Mouse (Mus musculus) frontal cortex, adult (tissue): Measurements from ENCODE around the gene Sned1.
"Not testable (repeated sequence)": the region's sequence is repeated elsewhere in the genome, so short reads cannot be mapped to it uniquely, and the experiment has no call there.

Source experiments
- ATAC-seq: cut with Nextera tagmentation; 2 replicates; pipeline ENCODE4 v1.9.2; 2017; ENCODE audit warnings: mild to moderate bottlenecking, moderate library complexity, mixed read lengths; ENCODE audit not compliant: low TSS enrichment

The Sned1 gene

DNA sequence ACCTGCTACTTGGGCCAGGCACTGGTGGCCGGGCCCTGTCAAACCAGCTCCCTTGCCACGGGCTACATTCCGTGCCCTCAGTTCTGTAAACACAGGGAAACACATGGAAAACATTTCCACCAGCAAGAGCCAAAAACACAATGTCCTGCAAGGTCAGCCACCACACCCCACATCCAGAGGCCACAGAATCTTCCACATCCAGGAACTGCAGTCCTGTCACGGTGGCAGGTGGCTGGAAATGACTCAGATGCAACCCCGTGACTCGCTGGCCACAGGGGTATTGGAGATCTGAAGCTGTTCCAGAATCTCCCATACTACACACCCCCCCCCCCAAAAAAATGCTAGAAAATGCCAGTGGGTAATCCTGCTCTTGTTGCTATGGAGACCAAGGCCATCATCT lies 6.4 kb upstream of the Sned1 start:
- ATAC-seq: no peak

DNA sequence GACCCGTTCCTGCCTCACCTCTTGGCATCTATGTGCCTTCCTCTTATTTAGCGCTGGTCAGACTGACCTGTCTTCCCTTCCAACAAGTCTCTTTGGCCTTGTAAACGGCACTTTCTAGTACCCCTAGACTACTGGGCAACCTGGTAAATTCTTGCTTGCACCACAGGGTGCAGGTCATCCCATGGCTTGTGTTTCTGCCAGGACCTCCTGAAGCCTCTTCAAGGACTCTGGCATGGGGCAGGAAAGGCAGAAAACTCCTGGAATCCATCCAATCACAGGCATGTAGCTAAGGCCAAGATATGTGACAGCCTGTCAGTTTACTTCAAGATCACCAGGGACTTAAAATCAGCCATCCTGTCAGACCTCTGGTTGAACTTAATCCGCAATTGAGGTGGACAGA lies 6.0 kb upstream of the Sned1 start:
- ATAC-seq: no peak

DNA sequence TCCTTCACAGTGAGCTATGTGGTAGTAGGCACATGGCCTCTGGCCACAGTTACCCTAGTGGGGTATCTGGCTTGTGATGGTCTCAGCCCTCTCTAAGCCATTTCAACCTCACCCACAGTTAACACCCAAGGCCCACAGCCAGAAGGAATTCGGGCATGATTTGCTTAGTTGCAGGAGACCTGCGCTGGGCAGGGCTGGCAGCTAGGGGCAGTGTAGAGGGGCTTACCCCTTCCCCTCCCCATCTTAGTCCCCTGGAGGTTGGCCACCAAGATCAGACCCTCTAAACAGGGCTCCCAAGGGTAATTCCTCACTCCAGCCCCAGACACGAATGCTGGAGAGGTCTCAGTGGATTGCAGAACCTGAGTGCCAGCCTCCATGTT lies 894 bp downstream of the Sned1 start:
- peak; percentile 11; the same call in 1 of the 2 replicates for ATAC-seq

GRCm38 (mm10) chr1:93237676-93238075 lies 2.0 kb downstream of the Sned1 start:
- no peak for ATAC-seq

DNA sequence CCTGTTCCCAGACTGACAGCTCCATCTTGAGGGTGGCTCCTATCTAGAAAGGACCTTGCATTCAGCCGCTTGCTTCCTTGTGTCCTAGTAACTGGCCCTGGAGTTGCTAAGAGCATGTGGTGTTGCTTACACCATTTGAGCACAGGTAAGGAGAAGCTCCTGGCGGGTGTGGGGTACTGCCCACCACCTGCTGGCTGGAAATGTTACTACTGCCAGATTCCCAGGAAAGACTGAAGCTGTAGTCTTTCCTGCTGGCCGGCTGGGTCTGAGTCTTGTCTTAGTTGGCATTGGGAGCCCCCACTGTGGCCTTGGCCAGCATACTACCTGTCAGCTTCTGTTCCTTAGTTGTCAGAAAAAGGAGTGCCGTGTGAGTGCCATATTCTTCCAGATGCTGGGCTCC lies 2.6 kb downstream of the Sned1 start:
- ATAC-seq: no peak

DNA sequence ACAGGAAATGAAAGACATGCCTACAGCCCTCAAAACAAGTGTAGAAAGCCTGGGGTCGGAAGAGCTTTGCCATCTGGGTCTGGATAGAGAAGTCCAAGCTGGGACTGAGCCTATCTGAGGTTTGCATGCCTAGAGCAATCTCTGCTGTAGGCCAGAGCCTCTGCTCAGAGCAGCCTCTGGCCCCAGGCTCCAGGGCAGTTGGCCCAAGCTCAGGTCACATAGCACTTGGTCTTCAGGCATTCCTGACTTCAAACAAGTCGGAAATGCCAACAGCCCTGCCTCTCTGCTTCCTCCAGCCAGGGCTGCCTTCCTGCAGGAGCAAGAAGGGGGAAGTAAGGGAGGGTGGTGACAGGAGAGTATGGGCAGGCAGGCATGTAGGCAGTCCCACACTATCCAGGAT lies 10.3 kb downstream of the Sned1 start:
- no peak for ATAC-seq

DNA sequence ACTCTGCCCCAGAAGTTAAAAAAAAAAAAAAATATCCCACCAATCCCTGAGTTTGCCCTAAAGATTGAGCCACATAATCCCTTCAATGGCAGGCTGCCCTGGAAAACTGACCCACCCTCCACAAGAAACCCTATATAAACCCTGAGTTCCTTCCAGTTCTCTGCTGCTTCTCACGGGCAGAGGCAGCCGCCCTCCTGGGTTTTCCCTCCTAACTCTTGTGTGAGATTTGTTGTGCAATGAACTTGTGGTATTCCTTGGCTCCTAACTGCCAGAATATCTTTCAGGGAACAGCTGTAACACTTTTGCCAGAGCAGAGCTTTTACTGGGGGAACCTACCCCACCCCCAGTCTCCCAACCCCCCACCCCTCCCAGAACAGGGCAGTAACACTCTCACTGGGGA lies 16.9 kb downstream of the Sned1 start:
- ATAC-seq: no peak

- ATAC-seq: no peak
These were observed 20.1 kb downstream of the Sned1 start for GRCm38 (mm10) chr1:93255761-93256160.

DNA sequence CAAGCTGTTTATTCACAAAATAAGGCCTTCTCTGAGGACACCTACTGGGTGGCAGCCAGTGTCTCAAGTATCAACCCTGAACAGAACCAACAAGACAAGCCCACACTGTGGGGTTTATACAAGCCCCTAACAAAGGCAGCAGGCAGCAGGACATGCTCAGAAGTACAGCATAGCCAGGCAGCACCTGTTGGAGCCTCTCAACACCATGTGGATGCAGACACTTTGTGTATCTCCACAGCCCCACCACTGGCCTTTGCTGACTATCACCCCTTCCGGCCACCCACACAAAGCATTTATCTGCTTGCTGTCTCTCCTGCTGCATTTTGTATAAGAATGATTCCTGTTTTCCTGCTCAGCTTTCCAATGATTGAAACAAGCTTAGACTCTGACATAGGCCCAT lies 21.9 kb downstream of the Sned1 start:
- ATAC-seq: no peak

DNA sequence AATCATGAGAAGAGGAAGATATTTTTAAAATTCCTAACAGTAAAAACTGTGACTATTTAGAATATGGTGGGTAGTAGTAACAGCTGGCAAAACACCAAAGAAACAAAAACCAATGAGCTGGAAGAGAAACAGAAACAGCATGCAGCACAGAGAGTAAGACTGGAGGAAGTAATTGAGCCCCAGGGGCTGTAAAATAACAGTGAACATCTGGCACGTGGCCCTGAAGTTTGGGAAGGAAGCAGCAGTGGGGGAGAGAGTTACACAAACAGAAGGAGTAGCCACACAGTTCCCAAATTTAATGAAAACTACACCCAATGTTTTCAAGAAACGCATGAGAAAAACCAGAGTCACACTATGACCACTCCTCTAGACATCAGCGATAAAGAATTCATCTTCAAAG lies 31.6 kb downstream of the Sned1 start:
- no peak for ATAC-seq

- no peak for ATAC-seq
These were observed 32.6 kb downstream of the Sned1 start for GRCm38 (mm10) chr1:93268246-93268645.

DNA sequence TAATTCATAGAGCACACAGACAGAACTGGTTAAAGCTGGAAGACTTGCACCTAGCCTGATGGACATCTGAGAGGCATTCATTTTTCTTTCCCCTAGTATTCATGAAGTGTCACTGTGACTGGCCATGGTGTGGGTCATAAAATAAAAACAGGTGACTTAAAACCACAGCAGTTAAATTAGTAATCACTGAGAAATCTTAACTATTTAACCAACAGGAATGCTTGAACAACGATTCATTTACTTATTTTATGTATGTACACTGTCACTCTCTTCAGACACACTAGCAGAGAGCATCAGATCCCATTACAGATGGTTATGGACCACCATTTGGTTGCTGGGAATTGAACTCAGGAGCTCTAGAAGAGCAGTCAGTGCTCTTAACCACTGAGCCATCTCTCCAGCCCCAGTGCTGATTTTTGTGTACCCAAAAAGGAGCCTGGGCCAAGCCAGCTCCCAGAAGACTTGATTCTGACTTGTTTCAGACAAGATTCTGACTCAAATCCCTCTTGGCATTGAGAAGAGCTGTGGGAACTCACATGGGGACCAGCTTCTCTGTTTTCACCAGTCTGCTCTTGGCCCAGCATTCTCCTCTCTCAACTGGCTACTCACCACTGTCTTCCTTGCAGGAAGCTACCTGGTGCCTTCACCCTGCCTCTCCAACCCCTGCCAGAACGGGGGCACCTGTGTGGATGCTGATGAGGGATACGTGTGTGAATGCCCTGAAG lies 35.0 kb downstream of the Sned1 start:
- ATAC-seq: no peak

DNA sequence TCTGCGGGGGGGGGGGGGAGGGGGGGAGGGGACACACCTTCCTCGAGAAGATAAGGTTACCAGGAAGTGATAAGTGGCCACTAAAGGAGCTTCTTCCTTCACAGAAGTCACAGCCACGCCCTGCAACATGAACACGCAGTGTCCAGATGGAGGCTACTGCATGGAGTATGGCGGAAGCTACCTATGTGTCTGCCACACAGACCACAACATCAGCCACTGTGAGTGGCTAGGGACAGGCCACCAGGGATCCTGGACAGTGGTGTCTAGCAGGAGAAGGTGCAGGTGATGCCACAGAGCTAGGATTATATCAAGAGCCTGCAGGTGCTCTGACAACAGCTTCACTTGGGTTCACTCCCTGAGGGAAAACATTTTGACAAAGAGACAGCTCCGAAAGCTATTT lies 36.1 kb downstream of the Sned1 start:
- no peak for ATAC-seq

DNA sequence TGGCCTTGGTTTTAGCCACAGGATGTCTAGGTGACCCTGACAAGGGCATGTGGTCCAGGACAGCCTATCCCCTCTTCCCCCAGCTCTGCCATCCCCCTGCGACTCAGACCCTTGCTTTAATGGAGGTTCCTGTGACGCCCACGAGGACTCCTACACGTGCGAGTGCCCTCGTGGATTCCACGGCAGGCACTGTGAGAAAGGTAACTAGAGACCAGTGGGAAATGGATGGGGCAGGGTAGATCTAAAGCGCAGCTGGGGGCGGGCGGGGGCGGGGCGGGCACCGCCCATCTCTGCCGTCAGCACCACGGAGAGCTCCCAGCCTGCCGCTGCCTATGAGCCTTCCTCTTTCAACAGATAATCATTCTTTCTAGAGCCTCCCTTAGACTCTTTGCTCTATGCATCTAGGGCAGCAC lies 36.8 kb downstream of the Sned1 start:
- no peak for ATAC-seq

DNA sequence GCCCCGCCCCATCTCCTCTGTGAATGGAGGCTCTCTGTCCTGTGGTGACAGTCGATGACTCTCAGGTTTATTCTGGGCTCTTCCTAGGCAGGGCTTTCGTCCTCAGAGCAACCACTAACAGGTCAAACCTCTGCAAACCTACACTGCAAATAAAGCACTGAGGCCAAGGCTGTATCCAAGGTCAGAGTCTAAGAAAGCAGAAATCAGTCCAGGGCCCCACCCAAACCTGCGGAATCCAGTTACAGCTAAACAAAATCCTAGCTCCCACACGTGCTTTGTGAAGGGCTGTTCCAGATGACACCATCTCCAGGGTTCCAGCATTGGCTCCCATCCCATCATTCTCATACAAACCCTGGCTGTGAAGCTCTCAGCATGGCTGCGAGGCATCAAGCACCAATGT lies 39.9 kb downstream of the Sned1 start:
- ATAC-seq: no peak

DNA sequence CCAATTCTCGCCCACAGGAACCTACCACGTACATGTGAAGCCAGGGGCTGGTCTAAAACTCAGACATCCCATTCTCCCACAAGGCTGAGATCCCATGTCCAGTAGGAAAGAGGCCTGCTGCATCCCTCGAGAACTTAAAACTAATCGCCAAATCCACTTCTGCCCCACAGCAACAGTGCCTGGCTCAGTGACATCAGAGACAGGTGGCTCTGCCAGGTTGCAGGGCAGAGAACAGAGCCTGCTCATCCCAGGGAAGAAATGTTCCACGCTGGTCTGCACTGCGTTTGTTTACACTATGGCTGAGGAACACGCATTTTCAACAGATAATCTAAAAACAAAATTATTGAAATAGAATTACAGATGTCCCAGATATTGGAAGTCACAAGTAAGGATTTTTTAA lies 41.4 kb downstream of the Sned1 start:
- ATAC-seq: no peak

DNA sequence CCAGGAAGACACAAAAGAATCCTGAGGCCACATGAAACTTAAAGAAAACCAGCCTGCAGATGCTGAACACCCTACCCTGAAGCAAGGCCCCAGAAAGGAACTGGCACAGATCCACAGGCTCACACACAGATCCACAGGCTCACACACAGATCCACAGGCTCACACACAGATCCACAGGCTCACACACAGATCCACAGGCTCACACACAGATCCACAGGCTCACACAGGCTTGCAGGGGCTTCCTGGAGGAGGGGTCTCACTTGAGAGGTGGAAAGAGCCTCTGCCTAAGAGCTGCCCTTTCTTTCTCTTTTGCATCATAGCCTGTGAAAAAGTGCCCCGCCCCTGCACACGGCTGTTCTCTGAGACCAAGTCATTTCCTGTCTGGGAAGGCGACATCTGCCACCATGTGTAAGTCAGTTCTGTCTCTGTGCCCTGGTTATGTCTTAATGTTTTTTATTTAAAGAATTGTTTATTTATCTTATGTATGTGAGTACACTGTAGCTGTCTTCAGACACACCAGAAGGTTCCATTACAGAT lies 54.1 kb downstream of the Sned1 start:
- ATAC-seq: no peak

DNA sequence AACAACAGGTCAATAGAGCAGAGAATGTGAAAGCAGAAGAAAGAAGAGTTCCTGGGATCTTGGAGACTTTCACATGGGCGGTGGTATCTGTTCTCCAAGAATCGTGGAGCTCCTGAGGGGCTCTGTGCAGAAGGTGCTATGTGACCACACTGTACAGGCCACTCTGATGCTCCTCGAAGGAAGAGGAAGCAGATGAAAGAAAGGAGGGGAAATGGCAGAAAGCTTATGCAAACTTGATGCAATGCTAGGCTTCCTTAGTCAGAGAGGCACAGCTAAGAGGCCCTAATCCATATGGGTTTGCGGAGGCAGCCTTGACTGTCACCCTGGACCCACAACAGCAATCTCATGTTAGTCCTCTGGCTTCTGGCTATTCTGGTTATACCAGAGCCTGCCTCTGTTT lies 55.3 kb downstream of the Sned1 start:
- no peak for ATAC-seq

DNA sequence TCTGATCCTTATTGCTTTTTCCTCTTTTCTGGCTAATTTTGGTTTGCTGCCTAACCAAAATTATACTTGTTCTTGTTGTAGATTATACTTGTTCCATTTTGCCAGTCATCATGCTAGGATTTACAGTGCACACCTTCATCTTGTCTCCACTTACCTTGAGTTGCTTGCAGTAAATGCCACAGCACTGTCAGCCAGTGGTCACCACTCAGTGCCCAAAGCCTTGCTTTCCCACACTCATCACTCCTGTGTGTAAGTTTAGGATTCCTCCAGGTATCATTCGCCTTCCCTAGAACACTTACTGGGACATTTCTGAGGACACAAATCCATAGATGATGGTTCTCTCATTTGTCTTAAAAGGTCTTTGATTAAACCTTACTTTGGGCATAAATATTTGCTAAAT lies 56.0 kb downstream of the Sned1 start:
- ATAC-seq: no peak

- ATAC-seq: peak; percentile 67; the same call in 1 of the 2 replicates
These were observed 56.4 kb downstream of the Sned1 start for GRCm38 (mm10) chr1:93292006-93292405.

GRCm38 (mm10) chr1:93294491-93294890 lies 58.9 kb downstream of the Sned1 start:
- not testable (repeated sequence) for ATAC-seq

GRCm38 (mm10) chr1:93299791-93300190 lies 64.2 kb downstream of the Sned1 start:
- ATAC-seq: no peak

- no peak for ATAC-seq
These were observed 64.9 kb downstream of the Sned1 start for GRCm38 (mm10) chr1:93300578-93300977.
